Mouse (Mus musculus) CH12.LX (cell line): ENCODE results near the gene Tgfbr3. TPM values are rescaled to one million over a fixed set of nuclear protein-coding genes. Genes with fewer than 3 reads are reported as not detected.

Experiments
- DNase-seq: peaks from one replicate; pipeline ENCODE4 v3.0.0-alpha.2; 2013; ENCODE audit errors: extremely low read depth
- H3K27ac ChIP-seq: 2 replicates; pipeline ENCODE4 v1.5.1; 2012; ENCODE audit warnings: low read depth, mild to moderate bottlenecking, control low read depth, moderate library complexity; ENCODE audit not compliant: insufficient read depth
- H3K27me3 ChIP-seq: replicated peaks from 2 replicates; pipeline ENCODE3; 2012; ENCODE audit warnings: inconsistent platforms
- H3K36me3 ChIP-seq, 2 experiments: replicated peaks in 1 of 2; 2 replicates each; pipeline versions ENCODE3 to v1.6.1; 2012; ENCODE audit warnings: inconsistent platforms in 1 of 2, low read length in 1 of 2, mild to moderate bottlenecking in 1 of 2, mixed read lengths in 1 of 2, moderate library complexity in 1 of 2; ENCODE audit not compliant: control insufficient read depth in 1 of 2, insufficient read depth in 1 of 2
- H3K4me1 ChIP-seq, 2 experiments: 2 replicates each; pipeline ENCODE4 v1.6.1; 2012; ENCODE audit warnings: inconsistent platforms in 1 of 2, moderate library complexity in 1 of 2; ENCODE audit not compliant: insufficient read depth in 2 of 2, control insufficient read depth in 1 of 2
- H3K4me2 ChIP-seq: 2 replicates; pipeline ENCODE4 v1.6.1; 2012; ENCODE audit warnings: low read depth, mild to moderate bottlenecking, control low read depth; ENCODE audit not compliant: poor library complexity, insufficient read depth, severe bottlenecking
- H3K4me3 ChIP-seq, 3 experiments: fragments of 150-350 bp in 1 of 3; sonication (generic) in 1 of 3; replicated peaks in 1 of 3; 2 replicates each; pipeline versions ENCODE3 to v1.5.1; 2011 to 2012; ENCODE audit warnings: low read depth in 2 of 3, low read length in 2 of 3, mild to moderate bottlenecking in 2 of 3, moderate library complexity in 2 of 3, control low read depth in 1 of 3, improper control_type of control experiment in 1 of 3, inconsistent platforms in 1 of 3, mixed read lengths in 1 of 3; ENCODE audit not compliant: poor library complexity in 1 of 3
- H3K79me2 ChIP-seq: replicated peaks from 2 replicates; pipeline ENCODE4 v1.6.1; 2012; ENCODE audit warnings: mild to moderate bottlenecking, moderate library complexity; ENCODE audit not compliant: control insufficient read depth, poor library complexity, insufficient read depth, severe bottlenecking; ENCODE audit errors: extremely low read depth
- H3K9ac ChIP-seq: 2 replicates; pipeline ENCODE4 v1.6.1; 2012; ENCODE audit warnings: low read depth, mild to moderate bottlenecking, control low read depth, moderate library complexity; ENCODE audit not compliant: insufficient read depth
- H3K9me3 ChIP-seq: replicated peaks from 2 replicates; pipeline ENCODE3; 2012; ENCODE audit warnings: low read length, inconsistent platforms, mixed read lengths
- ELF1 ChIP-seq: IDR thresholded peaks from 2 replicates; pipeline ENCODE4 v1.6.1; 2014; ENCODE audit warnings: low read depth, mild to moderate bottlenecking, inconsistent platforms, low read length, improper control_type of control experiment
- IRF4 ChIP-seq: IDR thresholded peaks from 2 replicates; pipeline ENCODE4 v1.6.1; 2014; ENCODE audit warnings: low read depth, mild to moderate bottlenecking, inconsistent platforms, low read length, improper control_type of control experiment
- MAFK ChIP-seq: IDR thresholded peaks from 2 replicates; pipeline ENCODE4 v1.6.1; 2011; ENCODE audit warnings: low read length, improper control_type of control experiment; ENCODE audit not compliant: insufficient replicate concordance
- MEF2A ChIP-seq: IDR thresholded peaks from 2 replicates; pipeline ENCODE4 v1.6.1; 2014; ENCODE audit warnings: low read depth, mild to moderate bottlenecking, inconsistent platforms, low read length, improper control_type of control experiment, borderline replicate concordance
- ZC3H11A ChIP-seq: IDR thresholded peaks from 2 replicates; pipeline ENCODE4 v1.6.1; 2012; ENCODE audit warnings: low read depth, mild to moderate bottlenecking, inconsistent platforms, low read length, improper control_type of control experiment
- dilution Hi-C: fragments of 300-500 bp; cut with MboI; formaldehyde crosslinking; loops from 2 replicates; pipeline ENCODE4 v1.14.3; 2020; ENCODE audit warnings: low sequenced_read_pairs; ENCODE audit not compliant: extremely low pct_unique_long_range_greater_than_20kb, extremely low pct_ligation_motif_present
- in situ Hi-C: fragments of 300-500 bp; cut with MboI; formaldehyde crosslinking; loops from 3 replicates; pipeline ENCODE4 v1.14.3; 2019; ENCODE audit warnings: low sequenced_read_pairs, low pct_ligation_motif_present, low pct_unique_long_range_greater_than_20kb, mixed read lengths
- polyA plus RNA-seq: library from polyadenylated mRNA; unstranded; fragments of >175 nt; gene quantifications from 2 replicates; pipeline ENCODE4 v1.2.1, GENCODE M21; 2012; ENCODE audit warnings: low read depth; ENCODE audit not compliant: insufficient read length
- total RNA-seq, 2 experiments: library from RNA; depleted of rRNA; stranded (reverse); fragments of 300-350 nt in 1 of 2; fragments of >200 nt in 1 of 2; gene quantifications; 2 replicates each; pipeline ENCODE4 v1.2.3; 2012 to 2014

The Tgfbr3 gene
- total and polyA plus RNA-seq, 3 experiments: 0.13 to 0.46 (median 0.30) TPM

GRCm38 (mm10) chr5:107307432-107307831, 18.0 kb upstream of the Tgfbr3 start:
- Histone ChIP-seq H3K9me3 (no peaks in the 10 kb centered on the region), H3K4me2 (no peak overlapping the region), H3K4me3 (no peak overlapping the region), H3K27ac (no peak overlapping the region), H3K4me1 (peaks cover 0 to 10% of the 10 kb centered on the region in 2 experiments; a peak in 2 of 4 replicates), H3K79me2 (no peaks in the 10 kb centered on the region), H3K36me3 (no peaks in the 10 kb centered on the region), H3K27me3 (no peaks in the 10 kb centered on the region), H3K9ac (no peak overlapping the region)
- dilution Hi-C loops (no loop called here), in situ Hi-C loops (loop anchor here (25.0 kb wide), 1 partner anchor 495 kb away; no protein-coding TSS in a partner anchor)
- TF ChIP-seq ZC3H11A: no peak
- no peak for TF ChIP-seq ELF1
- no peak for DNase-seq

- in situ Hi-C loops: loop anchor here (25.0 kb wide), 1 partner anchor 492 kb away; no protein-coding TSS in a partner anchor
- no peak for DNase-seq
- TF ChIP-seq MEF2A: no peak
- dilution Hi-C loops: no loop called here
- H3K4me1 ChIP-seq: peaks cover 0 to 10% of the 10 kb centered on the region in 2 experiments; a peak in 2 of 4 replicates
- H3K9me3 ChIP-seq: no peaks in the 10 kb centered on the region
- H3K36me3 ChIP-seq: no peaks in the 10 kb centered on the region
- H3K79me2 ChIP-seq: no peaks in the 10 kb centered on the region
- no peak overlapping the region for H3K27ac ChIP-seq
- no peak overlapping the region for H3K9ac ChIP-seq
- no peak overlapping the region for H3K4me3 ChIP-seq
- no peak overlapping the region for H3K4me2 ChIP-seq
- no peaks in the 10 kb centered on the region for H3K27me3 ChIP-seq
These were observed 14.8 kb upstream of the Tgfbr3 start for GRCm38 (mm10) chr5:107304117-107304825.

GRCm38 (mm10) chr5:107303350-107303861, 14.0 kb upstream of the Tgfbr3 start:
- no peak for DNase-seq

More at GRCm38 (mm10) chr5:107303350-107303861, 14.0 kb upstream of the Tgfbr3 start:
- Histone ChIP-seq H3K27ac (no peak overlapping the region), H3K4me3 (peak overlapping the region in 1 of 3 experiments; percentile 9), H3K4me2 (peak overlapping the region; percentile 37; the same call in 1 of the 2 replicates), H3K36me3 (no peaks in the 10 kb centered on the region), H3K9me3 (no peaks in the 10 kb centered on the region), H3K79me2 (no peaks in the 10 kb centered on the region), H3K4me1 (peaks cover 0 to 10% of the 10 kb centered on the region in 2 experiments; a peak in 2 of 4 replicates), H3K27me3 (no peaks in the 10 kb centered on the region), H3K9ac (0 out of 2 replicates have a peak overlapping the region, but pooled peaks have one; percentile 7)
- TF ChIP-seq IRF4 (no peak), MAFK (peak; percentile 96)
- dilution Hi-C loops (no loop called here), in situ Hi-C loops (loop anchor here (25.0 kb wide), 1 partner anchor 491 kb away; no protein-coding TSS in a partner anchor)
